Mouse (Mus musculus) lung, adult 2 months (tissue): ENCODE data around the gene Glrx5.

ENCODE experiments used
- CTCF ChIP-seq: fragments of 200-500 bp; IDR thresholded peaks from 2 replicates; pipeline ENCODE4 v1.5.1; 2011; ENCODE audit warnings: mild to moderate bottlenecking, low read length, control low read depth; ENCODE audit not compliant: insufficient read depth
- POLR2A ChIP-seq: fragments of 200-500 bp; IDR thresholded peaks from 2 replicates; pipeline ENCODE4 v1.6.1; 2011; ENCODE audit warnings: low read depth, mild to moderate bottlenecking, control low read depth, low read length, borderline replicate concordance; ENCODE audit errors: extremely low read depth

- no peak for TF ChIP-seq CTCF
- TF ChIP-seq POLR2A, result no peak
Observed at GRCm38 (mm10) chr12:105039578-105040289, 7.2 kb downstream of the Glrx5 start.
